Mouse (Mus musculus) adrenal gland (tissue): ENCODE measurements around the gene Emc4.

Source experiments
- intact Hi-C: fragments of 180-260 bp; cut with DNase I; formaldehyde crosslinking; loops from one replicate; pipeline ENCODE4 v1.15.1; 2025

Gene Emc4

DNA sequence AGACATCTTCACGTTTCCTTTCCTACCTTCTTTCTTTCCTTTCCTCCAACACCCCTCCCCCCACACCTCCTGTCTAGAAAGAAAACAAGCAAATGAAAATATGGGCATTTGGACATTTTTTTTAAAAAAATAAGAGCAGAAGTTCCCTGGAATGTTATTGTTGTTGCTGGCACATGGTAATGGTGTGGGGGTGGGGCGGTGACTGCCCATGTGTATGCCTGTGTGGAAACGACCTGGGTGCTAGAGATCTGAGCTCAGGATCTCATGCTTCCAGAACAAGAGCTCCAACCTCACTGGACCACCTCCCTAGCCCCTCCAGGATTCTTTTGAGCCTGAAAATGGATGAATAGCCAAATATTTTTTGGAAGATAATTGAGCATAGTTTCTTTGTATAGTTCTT is 26.7 kb downstream of the Emc4 start:
- intact Hi-C loops, result loop anchor here (10.0 kb wide), 1 partner anchor 146 kb away; no protein-coding TSS in a partner anchor

DNA sequence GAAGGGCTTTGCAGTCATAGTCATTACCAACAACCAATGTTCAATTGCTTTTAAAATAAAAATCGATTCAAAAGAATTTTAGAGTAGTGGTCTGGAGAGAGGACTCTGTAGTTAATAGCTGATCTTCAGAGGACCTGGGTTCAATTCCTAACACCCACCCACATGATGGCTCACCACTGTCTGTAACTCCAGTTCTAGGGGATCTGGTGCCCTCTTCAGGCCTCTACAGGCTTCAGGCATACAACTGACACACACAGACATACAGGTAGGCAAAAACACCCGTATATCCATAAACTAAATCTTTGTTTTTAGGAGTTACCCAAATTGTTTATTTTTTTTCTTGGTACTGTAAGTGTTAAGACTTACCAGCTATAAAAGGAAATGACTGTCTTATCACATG is 28.1 kb downstream of the Emc4 start:
- intact Hi-C loops, result loop anchor here (10.0 kb wide), 2 partner anchors 75 to 145 kb away; partner anchors contain the start of genes Gm21985, Nop10 and Slc12a6

DNA sequence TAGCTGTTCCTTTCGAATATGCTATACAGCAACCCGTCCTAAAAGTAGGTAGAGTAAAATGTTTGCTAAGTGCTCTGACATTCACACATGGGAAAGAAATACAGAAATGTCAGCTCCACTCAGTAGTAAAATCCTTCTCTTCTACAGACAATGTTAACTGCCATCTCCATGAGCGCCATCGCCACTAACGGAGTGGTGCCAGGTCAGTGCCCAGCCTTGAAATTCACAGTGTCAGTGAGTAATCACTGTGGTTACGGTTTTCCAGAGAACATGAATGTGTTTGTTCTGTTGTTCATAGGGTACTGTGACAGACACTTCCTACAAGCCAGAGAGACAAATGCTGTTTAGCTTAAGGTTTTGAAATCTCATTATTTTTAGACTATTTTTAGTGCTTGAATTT is 30.6 kb downstream of the Emc4 start:
- intact Hi-C loops, result loop anchor here (10.0 kb wide), 1 partner anchor 72 kb away; the partner anchor contains the start of genes Gm21985, Nop10 and Slc12a6

DNA sequence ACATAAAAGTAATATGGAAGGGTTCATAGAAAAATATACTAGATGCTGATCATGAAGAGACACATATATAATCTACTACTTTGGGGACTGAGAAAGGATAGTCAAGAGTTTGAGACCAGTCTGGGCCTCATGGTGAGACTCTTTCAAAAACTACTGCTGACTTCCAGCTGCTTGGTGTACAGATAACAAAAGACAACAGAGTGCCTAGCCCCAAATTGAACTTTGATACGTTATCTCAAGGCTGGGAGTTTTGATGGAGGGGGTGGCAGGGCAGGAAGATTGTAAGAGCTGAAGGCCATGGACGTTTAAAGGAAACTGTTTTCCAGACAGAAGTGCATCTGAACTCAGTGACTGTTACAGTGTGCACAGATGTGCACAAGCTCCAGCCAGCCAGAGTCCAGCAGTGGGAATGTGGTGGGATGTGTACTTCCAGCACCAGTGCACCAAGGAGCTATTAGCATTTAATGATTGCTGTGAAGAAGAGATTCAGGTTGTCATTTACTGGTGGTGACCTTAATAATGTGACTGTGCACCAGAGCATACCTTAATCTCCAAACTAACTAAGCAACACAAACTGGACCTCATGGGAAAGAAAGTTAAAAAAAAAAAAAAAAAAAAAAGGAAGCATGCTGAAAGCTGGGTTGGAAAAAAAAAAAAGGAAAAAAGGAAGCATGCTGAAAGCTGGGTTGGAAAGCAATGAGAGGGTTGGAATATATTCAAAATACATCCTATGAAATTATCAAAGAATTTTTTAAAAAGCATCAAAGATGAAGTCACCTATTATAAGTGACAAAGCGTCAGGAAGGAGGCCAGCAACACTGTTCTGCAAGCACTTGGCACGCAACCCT is 35.6 kb downstream of the Emc4 start:
- intact Hi-C loops, result loop anchor here (10.0 kb wide), 1 partner anchor 67 kb away; the partner anchor contains the start of genes Gm21985, Nop10 and Slc12a6

DNA sequence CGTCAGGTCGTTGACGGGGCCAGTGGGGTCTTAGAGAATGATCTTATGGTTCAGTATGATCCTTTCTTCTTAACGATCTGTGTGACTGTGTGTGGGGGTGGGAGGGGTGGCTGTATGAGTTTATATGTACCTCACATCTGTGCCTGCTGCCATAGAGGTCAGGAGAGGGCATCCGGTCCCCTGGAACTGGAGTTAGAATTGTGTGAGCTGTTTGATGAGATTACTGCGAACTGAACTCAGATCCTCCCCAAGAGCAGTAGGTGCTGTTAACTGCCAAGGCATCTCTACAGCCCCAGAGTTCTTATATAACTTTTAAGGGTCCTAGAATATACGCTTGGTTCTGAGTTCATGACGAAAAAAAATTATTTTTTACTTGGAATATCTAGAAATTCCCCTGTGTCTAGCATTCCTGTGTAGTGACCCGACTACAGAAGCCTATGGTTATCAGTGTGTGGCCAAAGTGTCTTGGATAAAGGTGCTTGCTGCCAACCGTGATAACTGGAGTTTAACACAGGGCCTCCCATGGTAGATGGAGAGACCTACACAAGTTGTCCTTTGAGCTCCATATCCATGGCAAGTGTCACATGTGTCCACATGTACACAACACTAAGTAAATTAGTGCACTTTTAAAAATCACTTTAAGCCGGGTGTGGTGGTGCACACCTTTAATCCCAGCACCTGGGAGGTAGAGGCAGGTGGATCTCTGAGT is 39.6 kb downstream of the Emc4 start:
- intact Hi-C loops, result no loop called here

DNA sequence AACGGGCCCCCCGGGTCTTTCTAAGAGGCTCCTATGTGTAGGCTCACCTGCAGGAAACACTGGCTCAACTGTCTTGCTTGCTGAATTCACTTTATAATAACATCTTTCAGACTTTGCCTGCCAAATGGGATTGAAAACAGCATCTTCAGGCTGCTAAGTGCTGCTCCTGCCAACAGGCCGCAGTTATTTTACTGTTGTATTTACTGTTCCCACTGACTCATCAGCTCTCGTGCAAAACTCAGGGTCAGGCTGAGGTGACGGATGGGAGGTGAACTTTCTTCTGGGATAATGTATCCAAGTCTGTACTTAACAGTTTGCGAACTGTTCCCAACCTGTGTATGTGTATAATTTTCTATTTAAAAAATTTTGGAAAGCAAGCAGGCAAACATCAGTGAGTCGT is 48.9 kb downstream of the Emc4 start:
- intact Hi-C loops, result no loop called here

DNA sequence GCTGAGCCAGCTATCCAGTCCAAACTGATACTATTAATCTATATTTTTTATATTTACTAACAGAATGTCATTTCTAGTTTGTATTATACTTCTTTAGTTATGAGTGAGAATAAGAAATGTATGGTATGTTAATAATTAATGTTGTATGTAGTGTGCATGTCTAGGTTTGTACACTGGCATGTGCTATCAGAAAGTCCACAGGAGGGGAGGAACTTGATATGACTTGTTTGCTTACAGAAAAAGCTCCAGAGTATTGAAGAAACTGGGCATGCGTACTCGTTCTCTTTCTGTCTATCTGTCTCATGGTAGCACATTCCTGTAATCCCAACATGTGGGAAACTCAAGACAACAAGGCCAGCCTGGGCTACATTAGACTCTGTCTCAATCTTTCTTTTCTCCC is 49.6 kb downstream of the Emc4 start:
- intact Hi-C loops, result no loop called here

DNA sequence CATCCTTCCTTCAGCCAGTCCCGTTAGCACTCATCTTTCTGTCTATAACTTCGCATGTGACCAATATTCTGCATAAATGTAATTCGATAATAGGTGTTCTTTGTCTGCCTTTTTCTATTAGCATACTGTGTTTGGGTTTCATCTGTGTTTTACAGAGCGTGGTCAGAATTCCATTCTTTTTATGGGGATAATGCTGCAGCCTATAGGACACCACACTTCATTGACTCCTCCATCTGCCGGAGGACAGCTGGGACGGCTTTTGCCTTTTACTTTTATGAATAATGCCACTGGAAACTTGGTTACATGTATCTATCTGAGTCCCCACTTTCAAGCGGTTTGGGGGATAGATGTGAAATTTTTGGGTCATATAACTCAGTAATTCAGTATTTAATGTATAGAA is 52.2 kb downstream of the Emc4 start:
- intact Hi-C loops, result no loop called here
